ENCODE assay signal across 15 mouse cellular contexts in genomic region chr4:34981301-34982172, GRCm38 (mm10).
DNase-seq lines count a peak whose midpoint lies in the region; ATAC-seq and TF ChIP-seq lines count a peak whose summit lies in the region.
"Had no signal": no experiment of that assay in that cellular context is flagged by ENCODE, and none has a peak within 500 bp of the region (broad histone marks: within the 10 kb centered on the region; RNA-seq: fewer than 3 reads in every experiment).

No protein-coding gene starts in this region.

- no peak overlapping the region for H3K27ac ChIP-seq in forebrain, embryonic 14.5 days (ENCODE audit: low read depth, low read length)
- no peak overlapping the region for H3K27ac ChIP-seq in forebrain, embryonic 12.5 days
- H3K27ac ChIP-seq in midbrain, embryonic 14.5 days (replicated peaks; ENCODE audit: low read depth, low read length), result no peak overlapping the region
- H3K27ac ChIP-seq in midbrain, embryonic 16.5 days (ENCODE audit: low read length), result no peak overlapping the region
- no peak overlapping the region for H3K27ac ChIP-seq in hindbrain, postnatal 0 days
- H3K27ac ChIP-seq: gastrocnemius, adult 2 months; left cerebral cortex, adult 2 months; midbrain, embryonic 12.5 days; neural tube, embryonic 12.5 days had no signal

- peaks cover 10% of the 10 kb centered on the region for H3K4me1 ChIP-seq in forebrain, embryonic 14.5 days (ENCODE audit: control insufficient read depth, insufficient read depth, low read length)
- H3K4me1 ChIP-seq in forebrain, embryonic 12.5 days, result peaks cover 17% of the 10 kb centered on the region; the same call in 1 of the 2 replicates
- H3K4me1 ChIP-seq in midbrain, embryonic 14.5 days (ENCODE audit: control insufficient read depth, insufficient read depth, low read length), result peaks cover 4% of the 10 kb centered on the region; the same call in 1 of the 2 replicates
- H3K4me1 ChIP-seq in midbrain, embryonic 16.5 days (ENCODE audit: control insufficient read depth, insufficient read depth, low read length), result no peaks in the 10 kb centered on the region
- H3K4me1 ChIP-seq in hindbrain, postnatal 0 days (ENCODE audit: insufficient read depth, low read length), result peaks cover 14% of the 10 kb centered on the region; the same call in 1 of the 2 replicates

- H3K36me3 ChIP-seq in forebrain, embryonic 14.5 days (ENCODE audit: control insufficient read depth, insufficient read depth, low read length), result no peaks in the 10 kb centered on the region
- H3K36me3 ChIP-seq in forebrain, embryonic 12.5 days (replicated peaks), result no peaks in the 10 kb centered on the region
- no peaks in the 10 kb centered on the region for H3K36me3 ChIP-seq in midbrain, embryonic 14.5 days (ENCODE audit: control insufficient read depth, insufficient read depth, low read length)
- H3K36me3 ChIP-seq in midbrain, embryonic 16.5 days (ENCODE audit: control insufficient read depth, insufficient read depth, low read length), result no peaks in the 10 kb centered on the region
- no peaks in the 10 kb centered on the region for H3K36me3 ChIP-seq in hindbrain, postnatal 0 days (ENCODE audit: insufficient read depth, low read length)
- H3K36me3 ChIP-seq: midbrain, embryonic 12.5 days; neural tube, embryonic 12.5 days had no signal

- H3K9ac ChIP-seq in forebrain, embryonic 14.5 days (ENCODE audit: low read length), result no peak overlapping the region
- H3K9ac ChIP-seq in forebrain, embryonic 12.5 days, result no peak overlapping the region
- H3K9ac ChIP-seq in midbrain, embryonic 14.5 days (replicated peaks; ENCODE audit: low read length), result no peak overlapping the region
- H3K9ac ChIP-seq in midbrain, embryonic 16.5 days (ENCODE audit: low read depth, low read length), result no peak overlapping the region
- no peak overlapping the region for H3K9ac ChIP-seq in hindbrain, postnatal 0 days (replicated peaks; ENCODE audit: low read length)
- H3K9ac ChIP-seq: midbrain, embryonic 12.5 days; neural tube, embryonic 12.5 days had no signal

- H3K4me3 ChIP-seq in forebrain, embryonic 14.5 days (ENCODE audit: low read depth, low read length), result no peak overlapping the region
- H3K4me3 ChIP-seq in forebrain, embryonic 12.5 days (replicated peaks), result no peak overlapping the region
- no peak overlapping the region for H3K4me3 ChIP-seq in midbrain, embryonic 14.5 days (replicated peaks; ENCODE audit: low read depth, low read length)
- H3K4me3 ChIP-seq in midbrain, embryonic 16.5 days (ENCODE audit: low read depth, low read length), result no peak overlapping the region
- H3K4me3 ChIP-seq in hindbrain, postnatal 0 days (ENCODE audit: low read length), result no peak overlapping the region
- H3K4me3 ChIP-seq: gastrocnemius, adult 2 months; left cerebral cortex, adult 2 months; midbrain, embryonic 12.5 days; neural tube, embryonic 12.5 days had no signal

- ATAC-seq in forebrain, embryonic 14.5 days, result peak; percentile 46
- ATAC-seq in forebrain, embryonic 12.5 days (ENCODE audit: low FRiP score), result no peak
- ATAC-seq in midbrain, embryonic 14.5 days (ENCODE audit: low FRiP score, low TSS enrichment), result peak; percentile 11; the same call in 1 of the 2 replicates
- ATAC-seq in midbrain, embryonic 16.5 days, result no peak; the same call in 1 of the 2 replicates
- ATAC-seq in hindbrain, postnatal 0 days, result peak; percentile 61
- ATAC-seq in monocyte, adult 5-6 weeks (replicated peaks; ENCODE audit: insufficient number of reproducible peaks, low FRiP score, low TSS enrichment, poor library complexity, severe bottlenecking), result no peak

- peak; percentile 34 for DNase-seq in forebrain, embryonic 14.5 days (ENCODE audit: low spot score)
- DNase-seq in midbrain, embryonic 14.5 days, result no peak
- DNase-seq in brain, adult 2 months (ENCODE audit: low read depth, low spot score), result peak; percentile 58
- no peak for DNase-seq in hindbrain, postnatal 0 days (ENCODE audit: low spot score)
- DNase-seq: gastrocnemius, adult 2 months; heart, adult 18-20 months; kidney, adult 9 months; lung, adult 18-20 months; thymus, adult 18-20 months had no signal

- WGBS in forebrain, embryonic 14.5 days, result 63% methylated on average over 8 of the region's 8 CpGs
- 70% methylated on average over 8 of the region's 8 CpGs for WGBS in forebrain, embryonic 12.5 days
- 75% methylated on average over 8 of the region's 8 CpGs for WGBS in midbrain, embryonic 14.5 days
- 70% methylated on average over 8 of the region's 8 CpGs for WGBS in midbrain, embryonic 16.5 days
- WGBS in hindbrain, postnatal 0 days, result 50% methylated on average over 8 of the region's 8 CpGs

- no peaks in the 10 kb centered on the region for H3K9me3 ChIP-seq in forebrain, embryonic 14.5 days (replicated peaks; ENCODE audit: control insufficient read depth, low read length)
- H3K9me3 ChIP-seq in forebrain, embryonic 12.5 days, result no peaks in the 10 kb centered on the region
- no peaks in the 10 kb centered on the region for H3K9me3 ChIP-seq in midbrain, embryonic 14.5 days (ENCODE audit: control insufficient read depth, low read length)
- H3K9me3 ChIP-seq in midbrain, embryonic 16.5 days (replicated peaks; ENCODE audit: control insufficient read depth, low read length, poor library complexity, severe bottlenecking), result no peaks in the 10 kb centered on the region
- H3K9me3 ChIP-seq in hindbrain, postnatal 0 days (ENCODE audit: low read length), result no peaks in the 10 kb centered on the region
- H3K9me3 ChIP-seq: midbrain, embryonic 12.5 days; neural tube, embryonic 12.5 days had no signal

- no peak overlapping the region for H3K4me2 ChIP-seq in forebrain, embryonic 14.5 days (ENCODE audit: low read length)
- H3K4me2 ChIP-seq in forebrain, embryonic 12.5 days, result no peak overlapping the region
- H3K4me2 ChIP-seq in midbrain, embryonic 14.5 days (ENCODE audit: low read length), result no peak overlapping the region
- no peak overlapping the region for H3K4me2 ChIP-seq in midbrain, embryonic 16.5 days (ENCODE audit: low read length)
- H3K4me2 ChIP-seq in hindbrain, postnatal 0 days (ENCODE audit: low read depth, low read length), result no peak overlapping the region
- H3K4me2 ChIP-seq: midbrain, embryonic 12.5 days; neural tube, embryonic 12.5 days had no signal

- no peaks in the 10 kb centered on the region for H3K27me3 ChIP-seq in forebrain, embryonic 14.5 days (replicated peaks; ENCODE audit: control insufficient read depth, insufficient read depth, low read length)
- H3K27me3 ChIP-seq in forebrain, embryonic 12.5 days, result no peaks in the 10 kb centered on the region
- H3K27me3 ChIP-seq in midbrain, embryonic 14.5 days (ENCODE audit: control insufficient read depth, insufficient read depth, low read length), result no peaks in the 10 kb centered on the region
- no peaks in the 10 kb centered on the region for H3K27me3 ChIP-seq in midbrain, embryonic 16.5 days (ENCODE audit: control insufficient read depth, insufficient read depth, low read depth, low read length)
- no peaks in the 10 kb centered on the region for H3K27me3 ChIP-seq in hindbrain, postnatal 0 days (ENCODE audit: insufficient read depth, low read length)
- H3K27me3 ChIP-seq: midbrain, embryonic 12.5 days; neural tube, embryonic 12.5 days had no signal

- TF ChIP-seq CTCF in hindbrain, postnatal 0 days (IDR thresholded peaks at IDR 0.05; ENCODE audit: low read depth), result no peak

Comparison
In these comparisons a context has a peak if more than half of its experiments do, and no peak if none do; other contexts are left out.
1. ATAC-seq: peak in forebrain, embryonic 14.5 days (single experiment), midbrain, embryonic 14.5 days (single experiment) and hindbrain, postnatal 0 days (single experiment); none in forebrain, embryonic 12.5 days (single experiment), midbrain, embryonic 16.5 days (single experiment) and monocyte, adult 5-6 weeks (single experiment).
2. DNase-seq: peak in forebrain, embryonic 14.5 days (single experiment) and brain, adult 2 months (single experiment); none in midbrain, embryonic 14.5 days (single experiment) and hindbrain, postnatal 0 days (single experiment).